Mouse (Mus musculus) forebrain, postnatal 0 days (tissue): ENCODE measurements at regions not wholly inside any gene's neighbourhood (a gene's known extent, or its start where the extent isn't known, plus 50 kb on each side); places are given as distances from the start of the nearest gene placed in this dataset.

Experiments
- ATAC-seq: fragments of 200-750 bp; cut with Nextera tagmentation; 2 replicates; pipeline ENCODE4 v1.8.0; 2017; ENCODE audit warnings: mild to moderate bottlenecking, moderate library complexity
- DNase-seq: peaks from one replicate; pipeline ENCODE4 v3.0.0-alpha.2; 2015
- H3K27ac ChIP-seq: fragments of 300-500 bp; sonication (generic); 2 replicates; pipeline ENCODE4 v1.5.1; 2014; ENCODE audit warnings: low read depth, mild to moderate bottlenecking, antibody characterized with exemption, low read length, moderate library complexity, mixed read lengths
- H3K27me3 ChIP-seq: fragments of 300-500 bp; sonication (generic); 2 replicates; pipeline ENCODE4 v1.6.1; 2014; ENCODE audit warnings: mild to moderate bottlenecking, low read length, mixed read lengths; ENCODE audit not compliant: insufficient read depth
- H3K36me3 ChIP-seq: fragments of 300-500 bp; sonication (generic); 2 replicates; pipeline ENCODE4 v1.6.1; 2014; ENCODE audit warnings: mild to moderate bottlenecking, moderate library complexity; ENCODE audit not compliant: insufficient read depth
- H3K4me1 ChIP-seq: fragments of 300-500 bp; sonication (generic); 2 replicates; pipeline ENCODE4 v1.6.1; 2014; ENCODE audit warnings: antibody characterized with exemption; ENCODE audit not compliant: insufficient read depth
- H3K4me2 ChIP-seq: fragments of 300-500 bp; sonication (generic); 2 replicates; pipeline ENCODE4 v1.6.1; 2014; ENCODE audit warnings: low read depth, mild to moderate bottlenecking, moderate library complexity
- H3K4me3 ChIP-seq: fragments of 300-500 bp; sonication (generic); 2 replicates; pipeline ENCODE4 v1.5.1; 2014; ENCODE audit warnings: low read depth, low read length, mixed read lengths
- H3K9ac ChIP-seq: fragments of 300-500 bp; sonication (generic); 2 replicates; pipeline ENCODE4 v1.6.1; 2014; ENCODE audit warnings: mild to moderate bottlenecking
- H3K9me3 ChIP-seq: fragments of 300-500 bp; sonication (generic); 2 replicates; pipeline ENCODE4 v1.6.1; 2016; ENCODE audit warnings: low read length
- CTCF ChIP-seq: sonication (generic); IDR thresholded peaks from 2 replicates; pipeline ENCODE4 v1.5.1; 2016; ENCODE audit warnings: antibody characterized with exemption, control low read depth, low read depth
- WGBS: fragments of 180-500 bp; shearing (Covaris S2); extraction: QIAGEN DNeasy Blood & Tissue Kit; methylation state at CpG from one replicate; pipeline ENCODE4 v1.1.7; 2014; 5-methylcytosine and 5-hydroxymethylcytosine counted together

DNA sequence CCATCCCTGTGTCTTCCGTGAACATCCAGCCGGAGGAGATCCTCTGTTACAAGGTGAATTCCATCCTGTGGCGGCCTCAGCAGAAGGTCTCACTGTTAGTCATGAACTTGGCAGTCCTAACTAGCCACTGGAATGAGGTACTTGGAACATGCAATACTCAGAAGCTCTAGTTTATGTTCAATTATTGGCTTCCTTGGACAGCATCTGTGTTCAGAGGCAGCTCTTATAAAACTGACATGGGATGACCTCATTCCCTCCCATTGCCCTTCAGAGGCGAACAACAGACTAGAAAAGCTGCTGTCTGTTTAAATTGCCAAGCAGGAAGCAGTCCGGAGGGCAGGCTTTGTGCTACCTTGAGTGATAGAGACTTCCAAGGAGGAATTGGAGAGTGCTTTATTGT is 62.5 kb upstream of the Phlpp1 start:
- no peaks in the 10 kb centered on the region for H3K36me3 ChIP-seq
- H3K9me3 ChIP-seq, result no peaks in the 10 kb centered on the region
- no peak for TF ChIP-seq CTCF
- H3K4me1 ChIP-seq, result no peaks in the 10 kb centered on the region
- no peak for ATAC-seq
- H3K4me2 ChIP-seq, result no peak overlapping the region
- no peak overlapping the region for H3K27ac ChIP-seq
- H3K4me3 ChIP-seq, result no peak overlapping the region
- no peak for DNase-seq
- no peak overlapping the region for H3K9ac ChIP-seq
- 75% methylated on average over 5 of the region's 5 CpGs for WGBS
- H3K27me3 ChIP-seq, result no peaks in the 10 kb centered on the region
